9 mouse cellular contexts compared by ENCODE assay signal in the genomic region with DNA sequence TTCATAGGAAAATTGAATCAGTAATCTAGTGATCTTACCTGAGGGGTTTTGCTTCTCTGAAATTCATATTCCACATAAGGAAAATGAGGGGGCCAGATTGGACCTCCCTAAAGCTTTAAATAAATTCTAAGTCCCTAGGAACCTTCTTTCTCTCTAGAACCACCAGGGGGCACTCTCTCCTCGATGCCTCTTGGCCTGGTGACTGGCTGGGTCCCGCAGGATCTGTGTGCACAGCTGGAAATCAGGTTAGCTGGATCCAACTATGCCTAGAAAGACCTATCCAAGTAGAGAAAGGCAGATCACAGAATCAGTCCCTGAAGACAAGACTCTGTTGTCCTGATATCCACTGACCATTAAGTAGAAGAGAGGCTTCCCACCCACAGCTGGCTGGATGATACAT. TPM values are rescaled to one million over a fixed set of nuclear protein-coding genes. Genes with fewer than 3 reads are reported as not detected.
A peak's percentile ranks its signal among the peaks of the same experiment; 100 is the strongest.
DNase-seq lines count a peak whose midpoint lies in the region; ATAC-seq and TF ChIP-seq lines count a peak whose summit lies in the region.
"Had no signal": no experiment of that assay in that cellular context is flagged by ENCODE, and none has a peak within 500 bp of the region (broad histone marks: within the 10 kb centered on the region; RNA-seq: fewer than 3 reads in every experiment).

No protein-coding gene starts in this region.

- intact Hi-C loops in gastrocnemius, adult 2 months (cut with DNase I): loop anchor here (1.0 to 5.0 kb wide), 2 partner anchors 38 to 57 kb away; no protein-coding TSS in a partner anchor

- no peak overlapping the region for H3K9ac ChIP-seq in forebrain, postnatal 0 days
- H3K9ac ChIP-seq in forebrain, embryonic 12.5 days: no peak overlapping the region
- no peak overlapping the region for H3K9ac ChIP-seq in lung, embryonic 16.5 days (ENCODE audit: low read length)

- peak; percentile 80 for DNase-seq in forebrain, postnatal 0 days
- peak; percentile 27 for DNase-seq in CD4-positive helper T cell, adult 2 months (ENCODE audit: low read depth, low spot score)
- DNase-seq in c-Kit-negative CD71-positive TER-119-positive erythroid progenitor cells, embryonic 14.5 days (ENCODE audit: low read depth, low spot score): peak; percentile 27
- DNase-seq in gastrocnemius, adult 2 months: peak; percentile 76
- peak; percentile 73 to 84 for DNase-seq in kidney, postnatal 25 days
- peak; percentile 28 for DNase-seq in telencephalon, adult 2 months (ENCODE audit: low read depth, low spot score)

- 0% methylated on average over 2 of the region's 2 CpGs for WGBS in forebrain, postnatal 0 days
- 2% methylated on average over 2 of the region's 2 CpGs for WGBS in forebrain, embryonic 12.5 days
- WGBS in lung, embryonic 16.5 days: 2% methylated on average over 2 of the region's 2 CpGs

- H3K4me2 ChIP-seq in forebrain, postnatal 0 days (ENCODE audit: low read depth): no peak overlapping the region
- no peak overlapping the region for H3K4me2 ChIP-seq in forebrain, embryonic 12.5 days
- no peak overlapping the region for H3K4me2 ChIP-seq in lung, embryonic 16.5 days (ENCODE audit: low read depth, low read length)

- ATAC-seq in forebrain, postnatal 0 days: no peak
- no peak for ATAC-seq in forebrain, embryonic 12.5 days (ENCODE audit: low FRiP score)
- peak; percentile 48; the same call in 1 of the 2 replicates for ATAC-seq in lung, embryonic 16.5 days (ENCODE audit: low read depth)

- H3K9me3 ChIP-seq in forebrain, postnatal 0 days (ENCODE audit: low read length): no peaks in the 10 kb centered on the region
- H3K9me3 ChIP-seq in forebrain, embryonic 12.5 days: no peaks in the 10 kb centered on the region
- no peaks in the 10 kb centered on the region for H3K9me3 ChIP-seq in lung, embryonic 16.5 days (ENCODE audit: control insufficient read depth, low read length)

- peak; percentile 79 for TF ChIP-seq CTCF in forebrain, postnatal 0 days (IDR thresholded peaks at IDR 0.05; ENCODE audit: low read depth)
- TF ChIP-seq CTCF in gastrocnemius, adult 2 months (IDR thresholded peaks at IDR 0.05): peak; percentile 90

- H3K4me3 ChIP-seq in forebrain, postnatal 0 days (ENCODE audit: low read depth, low read length): no peak overlapping the region
- no peak overlapping the region for H3K4me3 ChIP-seq in forebrain, embryonic 12.5 days (replicated peaks)
- H3K4me3 ChIP-seq in gastrocnemius, adult 2 months: no peak overlapping the region
- H3K4me3 ChIP-seq in lung, embryonic 16.5 days (ENCODE audit: low read length): no peak overlapping the region
- H3K4me3 ChIP-seq: megakaryocyte, embryonic 14.5 days had no signal

- H3K4me1 ChIP-seq in forebrain, postnatal 0 days (ENCODE audit: insufficient read depth): no peaks in the 10 kb centered on the region
- peaks cover 7% of the 10 kb centered on the region for H3K4me1 ChIP-seq in forebrain, embryonic 12.5 days
- H3K4me1 ChIP-seq in lung, embryonic 16.5 days (replicated peaks; ENCODE audit: control insufficient read depth, insufficient read depth, low read length): no peaks in the 10 kb centered on the region

- H3K27ac ChIP-seq in forebrain, postnatal 0 days (ENCODE audit: low read depth, low read length): no peak overlapping the region
- no peak overlapping the region for H3K27ac ChIP-seq in forebrain, embryonic 12.5 days
- H3K27ac ChIP-seq in gastrocnemius, adult 2 months: peak overlapping the region; percentile 64
- H3K27ac ChIP-seq in lung, embryonic 16.5 days (ENCODE audit: low read length): no peak overlapping the region

- no peaks in the 10 kb centered on the region for H3K36me3 ChIP-seq in forebrain, postnatal 0 days (ENCODE audit: insufficient read depth)
- H3K36me3 ChIP-seq in forebrain, embryonic 12.5 days (replicated peaks): no peaks in the 10 kb centered on the region
- H3K36me3 ChIP-seq in lung, embryonic 16.5 days (ENCODE audit: control insufficient read depth, insufficient read depth, low read length): peaks cover 8% of the 10 kb centered on the region

- H3K27me3 ChIP-seq in forebrain, postnatal 0 days (ENCODE audit: insufficient read depth, low read length): no peaks in the 10 kb centered on the region
- 0 out of 2 replicates have a peak, but pooled peaks cover 4% of the 10 kb centered on the region for H3K27me3 ChIP-seq in forebrain, embryonic 12.5 days
- no peaks in the 10 kb centered on the region for H3K27me3 ChIP-seq in lung, embryonic 16.5 days (ENCODE audit: control insufficient read depth, insufficient read depth, low read depth, low read length)

RNA-seq across cellular contexts. Expression of a gene that starts 33.2 kb away (rescaled TPM):
- total RNA-seq in forebrain, postnatal 0 days (2014; rRNA removed): 180 and 264 TPM in 2 replicates
- 437 and 510 TPM in 2 replicates for polyA plus RNA-seq in forebrain, postnatal 0 days (2015; fragmentation: Nextera tagmentation; extraction: Ambion mirVana)
- 329 and 395 TPM in 2 replicates for polyA plus RNA-seq in forebrain, embryonic 12.5 days (2016; fragmentation: Nextera tagmentation; extraction: Ambion mirVana)
- 100 to 1,000 TPM; 276 to 473 TPM for total RNA-seq in gastrocnemius, adult 2 months (2021)
- polyA plus RNA-seq in lung, embryonic 16.5 days (2015; fragmentation: Nextera tagmentation; extraction: Ambion mirVana): 2,256 and 2,274 TPM in 2 replicates

RNA-seq across cellular contexts. Expression of a gene that starts 53.4 kb away (rescaled TPM):
- 0.38 and 0.52 TPM in 2 replicates for total RNA-seq in forebrain, postnatal 0 days (2014; rRNA removed)
- polyA plus RNA-seq in forebrain, postnatal 0 days (2015; fragmentation: Nextera tagmentation; extraction: Ambion mirVana): 0.01 and 0.06 TPM in 2 replicates
- 0.01 TPM in 2 replicates for polyA plus RNA-seq in forebrain, embryonic 12.5 days (2016; fragmentation: Nextera tagmentation; extraction: Ambion mirVana)
- total RNA-seq in gastrocnemius, adult 2 months (2021): under 1 TPM; 0.03 TPM
- polyA plus RNA-seq in lung, embryonic 16.5 days (2015; fragmentation: Nextera tagmentation; extraction: Ambion mirVana): 0.49 and 0.68 TPM in 2 replicates

Comparison
In these comparisons a context has a peak if more than half of its experiments do, and no peak if none do; other contexts are left out.
1. DNase-seq: peak in every context shown above with its lines; median percentile 80 in forebrain, postnatal 0 days; 78 in kidney, postnatal 25 days; 76 in gastrocnemius, adult 2 months; 28 in telencephalon, adult 2 months; 27 in CD4-positive helper T cell, adult 2 months; 27 in c-Kit-negative CD71-positive TER-119-positive erythroid progenitor cells, embryonic 14.5 days.